Mouse (Mus musculus): ENCODE measurements around the gene Dnah12.

Dnah12 gene

GRCm38 (mm10) chr14:26724898-26725297 lies 31.8 kb downstream of the Dnah12 start:
- no peak for DNase-seq

- DNase-seq: no peak
Observed at GRCm38 (mm10) chr14:26758566-26758965, 65.5 kb downstream of the Dnah12 start.

GRCm38 (mm10) chr14:26764827-26765226 lies 71.8 kb downstream of the Dnah12 start:
- no peak for DNase-seq

GRCm38 (mm10) chr14:26768195-26768594 lies 75.1 kb downstream of the Dnah12 start:
- no peak for DNase-seq

GRCm38 (mm10) chr14:26773536-26773935 lies 80.5 kb downstream of the Dnah12 start:
- DNase-seq: no peak

- no peak for DNase-seq
Observed at GRCm38 (mm10) chr14:26783731-26784130, 90.7 kb downstream of the Dnah12 start.

- peak in 1 of 2 experiments; percentile 31 for DNase-seq
Observed at GRCm38 (mm10) chr14:26785695-26786094, 92.6 kb downstream of the Dnah12 start.

GRCm38 (mm10) chr14:26794431-26794830 lies 101.4 kb downstream of the Dnah12 start:
- no peak for DNase-seq

- DNase-seq: no peak
Observed at GRCm38 (mm10) chr14:26798330-26798729, 105.3 kb downstream of the Dnah12 start.

GRCm38 (mm10) chr14:26799286-26799685 lies 106.2 kb downstream of the Dnah12 start:
- DNase-seq: no peak

- no peak for DNase-seq
Observed at GRCm38 (mm10) chr14:26805500-26805899, 112.4 kb downstream of the Dnah12 start.

- DNase-seq: peak; percentile 20 to 37
Observed at GRCm38 (mm10) chr14:26812734-26813133, 119.7 kb downstream of the Dnah12 start.

- no peak for DNase-seq
Observed at GRCm38 (mm10) chr14:26813871-26814270, 120.8 kb downstream of the Dnah12 start.

- no peak for DNase-seq
Observed at GRCm38 (mm10) chr14:26814908-26815307, 121.8 kb downstream of the Dnah12 start.

- DNase-seq: no peak
Observed at GRCm38 (mm10) chr14:26816785-26817184, 123.7 kb downstream of the Dnah12 start.

- no peak for DNase-seq
Observed at GRCm38 (mm10) chr14:26826020-26826419, 132.9 kb downstream of the Dnah12 start.

GRCm38 (mm10) chr14:26853053-26853452 lies 160.0 kb downstream of the Dnah12 start:
- no peak for DNase-seq

GRCm38 (mm10) chr14:26854066-26854465 lies 161.0 kb downstream of the Dnah12 start:
- DNase-seq: peak in 1 of 2 experiments; percentile 10

- peak; percentile 24 to 50 for DNase-seq
Observed at GRCm38 (mm10) chr14:26858364-26858763, 165.3 kb downstream of the Dnah12 start.

- no peak for DNase-seq
Observed at GRCm38 (mm10) chr14:26859024-26859423, 165.9 kb downstream of the Dnah12 start.

- DNase-seq: no peak
Observed at GRCm38 (mm10) chr14:26867356-26867755, 174.3 kb downstream of the Dnah12 start.

- no peak for DNase-seq
Observed at GRCm38 (mm10) chr14:26868299-26868698, 175.2 kb downstream of the Dnah12 start.

GRCm38 (mm10) chr14:26878756-26879155 lies 185.7 kb downstream of the Dnah12 start:
- no peak for DNase-seq

GRCm38 (mm10) chr14:26879976-26880375 lies 186.9 kb downstream of the Dnah12 start:
- DNase-seq: no peak

- no peak for DNase-seq
Observed at GRCm38 (mm10) chr14:26881700-26882099, 188.6 kb downstream of the Dnah12 start.

- peak in 1 of 2 experiments; percentile 6 for DNase-seq
Observed at GRCm38 (mm10) chr14:26887244-26887643, 194.2 kb downstream of the Dnah12 start.

Data from kidney, postnatal 25 days (tissue).